Mouse (Mus musculus) cerebellum, adult 2 months (tissue): ENCODE measurements around the gene Zfp467. TPM values are rescaled to one million over a fixed set of nuclear protein-coding genes. Genes with fewer than 3 reads are reported as not detected.

Experiments used
- DNase-seq, 2 experiments: peaks; one replicate each; pipeline ENCODE4 v3.0.0; 2021
- H3K27ac ChIP-seq: fragments of 200-500 bp; 2 replicates; pipeline ENCODE4 v1.5.1; 2012; ENCODE audit warnings: low read length, control low read depth, inconsistent platforms; ENCODE audit not compliant: insufficient read depth
- H3K27me3 ChIP-seq: fragments of 200-500 bp; 2 replicates; pipeline ENCODE4 v1.6.1; 2012; ENCODE audit warnings: inconsistent platforms, mild to moderate bottlenecking, low read length, moderate library complexity; ENCODE audit not compliant: control insufficient read depth, insufficient read depth
- H3K4me1 ChIP-seq: fragments of 200-500 bp; 2 replicates; pipeline ENCODE4 v1.6.1; 2011; ENCODE audit warnings: low read length; ENCODE audit not compliant: control insufficient read depth, insufficient read depth
- H3K4me3 ChIP-seq: fragments of 200-500 bp; replicated peaks from 2 replicates; pipeline ENCODE3; 2011; ENCODE audit warnings: mild to moderate bottlenecking, low read depth, low read length, control low read depth; ENCODE audit not compliant: insufficient read depth
- CTCF ChIP-seq: fragments of 200-500 bp; IDR thresholded peaks from 2 replicates; pipeline ENCODE4 v1.5.1; 2011; ENCODE audit warnings: low read depth, mild to moderate bottlenecking, control low read depth, low read length, moderate library complexity, borderline replicate concordance; ENCODE audit not compliant: insufficient read depth
- POLR2A ChIP-seq: fragments of 200-500 bp; IDR thresholded peaks from 2 replicates; pipeline ENCODE4 v1.6.1; 2011; ENCODE audit warnings: low read length, control low read depth, borderline replicate concordance; ENCODE audit not compliant: insufficient read depth
- WGBS: fragments of 180-500 bp; shearing (Covaris S2); methylation state at CpG from one replicate; pipeline ENCODE4 v1.1.7; 2018; 5-methylcytosine and 5-hydroxymethylcytosine counted together
- polyA plus RNA-seq: library from polyadenylated mRNA; depleted of rRNA; stranded (reverse); fragments of >200 nt; gene quantifications from 2 replicates; pipeline ENCODE4 v1.2.3, GENCODE M21; 2012; rRNA removed

Gene Zfp467
- polyA plus RNA-seq, 1 experiment = 80.4 TPM

DNA sequence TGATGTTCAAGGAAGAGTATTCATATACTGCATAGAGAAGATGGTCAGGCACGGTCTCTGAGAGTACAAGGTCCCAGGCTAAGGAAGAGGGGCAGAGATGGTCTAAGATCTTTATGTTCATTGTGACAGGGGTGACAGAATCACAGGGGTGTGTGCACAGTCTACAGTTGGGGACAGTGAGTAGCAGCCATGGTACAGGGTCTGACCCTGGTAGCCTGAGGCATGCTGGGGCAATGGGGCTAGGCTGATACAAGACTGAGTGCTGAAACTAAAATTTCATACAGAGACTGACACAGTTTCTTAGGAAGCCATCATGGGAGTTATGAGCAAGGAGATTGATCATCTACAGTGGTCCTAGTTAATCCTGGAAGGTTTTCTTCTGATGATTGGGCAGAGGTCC is 48.9 kb downstream of the Zfp467 start:
- H3K27ac ChIP-seq = peak overlapping the region; percentile 68; the same call in 1 of the 2 replicates

DNA sequence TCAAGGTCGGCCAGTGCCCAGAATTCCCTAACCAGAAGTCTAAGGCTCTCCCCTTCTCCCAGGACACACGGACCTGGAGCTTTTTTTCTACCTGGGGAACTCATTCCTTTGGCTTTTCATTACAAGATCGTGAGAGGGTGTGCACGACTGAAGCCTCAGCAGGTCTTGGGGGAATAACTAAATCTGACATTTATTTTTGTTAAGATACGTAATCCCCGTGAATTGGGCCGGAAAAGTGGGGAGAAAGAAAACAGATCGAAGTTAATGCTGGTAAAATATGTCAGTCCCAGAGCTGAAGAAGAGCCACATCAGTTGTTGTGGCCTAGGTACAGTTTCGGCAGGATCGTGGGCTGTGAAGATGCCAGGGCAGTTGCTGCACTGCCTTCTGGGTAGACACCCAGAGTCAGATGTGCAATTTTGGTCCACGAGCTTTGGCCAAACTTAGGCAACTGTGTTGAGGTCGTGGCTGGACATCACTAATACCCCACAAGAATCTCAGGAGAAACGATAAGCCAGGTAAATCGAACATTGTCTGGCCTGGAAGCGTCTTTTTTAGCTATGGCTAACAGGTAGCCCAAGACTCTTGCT is 49.5 kb downstream of the Zfp467 start:
- H3K27me3 ChIP-seq = no peaks in the 10 kb centered on the region
- peak overlapping the region; percentile 69 for H3K4me3 ChIP-seq
- DNase-seq = peak; percentile 53 to 58
- no peak for TF ChIP-seq POLR2A
- TF ChIP-seq CTCF = no peak
- H3K27ac ChIP-seq = peak overlapping the region; percentile 68
- peaks cover 20% of the 10 kb centered on the region for H3K4me1 ChIP-seq
- WGBS = 17% methylated on average over 15 of the region's 15 CpGs

More for the DNA sequence above, 48.9 kb downstream of the Zfp467 start:
- WGBS = 98% methylated on average over 1 of the region's 1 CpGs
- H3K4me3 ChIP-seq = peak overlapping the region; percentile 69
- DNase-seq = peak in 1 of 2 experiments; percentile 38
- peaks cover 23% of the 10 kb centered on the region for H3K4me1 ChIP-seq
- no peak for TF ChIP-seq CTCF
- TF ChIP-seq POLR2A = no peak
- H3K27me3 ChIP-seq = no peaks in the 10 kb centered on the region

DNA sequence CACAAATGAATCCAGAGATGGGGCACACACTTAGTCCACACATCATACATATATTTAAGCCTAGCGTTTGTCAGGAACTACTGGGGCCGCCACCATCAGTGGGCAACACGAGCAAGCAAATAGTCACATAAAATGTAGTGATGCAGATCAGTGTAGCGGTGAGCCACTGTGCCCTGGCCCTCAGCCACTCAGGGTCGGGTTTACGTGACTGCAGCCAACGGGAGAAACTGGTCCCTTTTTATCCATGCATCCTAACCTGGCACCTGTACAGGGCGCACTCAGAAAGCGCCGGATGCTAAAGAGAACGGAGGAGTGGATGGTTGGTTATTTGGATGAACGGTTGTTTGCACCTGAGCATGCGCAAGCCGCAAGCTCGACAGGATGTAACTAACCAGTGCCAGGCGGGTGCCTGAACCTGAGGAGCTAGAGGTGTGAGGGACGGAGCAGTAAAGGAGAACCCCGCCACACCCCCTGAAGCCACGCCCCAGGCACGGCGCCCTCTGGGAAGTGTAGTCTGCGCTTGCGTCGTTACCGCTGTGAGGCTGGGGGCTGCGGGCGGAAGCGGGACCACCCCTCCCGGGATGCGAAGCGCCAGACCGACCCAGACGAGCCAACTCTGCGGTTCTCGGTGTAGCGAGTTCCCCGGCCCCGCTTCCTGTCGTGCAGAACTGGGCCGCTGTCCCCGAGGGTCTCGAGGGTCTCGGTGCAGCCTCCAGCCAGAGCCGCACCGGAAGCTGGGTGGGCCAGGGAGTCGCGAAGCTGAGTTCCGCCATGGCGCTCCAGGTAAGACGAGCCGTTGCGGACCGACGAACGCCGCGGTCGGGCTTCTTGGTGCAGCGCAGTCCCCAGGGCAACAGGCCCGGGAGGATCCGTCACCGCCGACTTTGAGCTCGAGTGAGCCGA is 50.3 kb downstream of the Zfp467 start, which contains the start of gene Krba1:
Gene Krba1, plus strand, starts transcription at position 482 of the 903 bp plus-strand sequence.
- H3K4me1 ChIP-seq = peaks cover 14% of the 10 kb centered on the region; the same call in 1 of the 2 replicates
- H3K27me3 ChIP-seq = no peaks in the 10 kb centered on the region
- TF ChIP-seq CTCF = no peak
- TF ChIP-seq POLR2A = peak; percentile 88
- H3K27ac ChIP-seq = peak within 1 kb of the TSS; percentile 68
- DNase-seq = peak; percentile 95 to 97
- WGBS = under 1% methylated on average over 65 of the region's 65 CpGs
- H3K4me3 ChIP-seq = peak within 1 kb of the TSS; percentile 69

DNA sequence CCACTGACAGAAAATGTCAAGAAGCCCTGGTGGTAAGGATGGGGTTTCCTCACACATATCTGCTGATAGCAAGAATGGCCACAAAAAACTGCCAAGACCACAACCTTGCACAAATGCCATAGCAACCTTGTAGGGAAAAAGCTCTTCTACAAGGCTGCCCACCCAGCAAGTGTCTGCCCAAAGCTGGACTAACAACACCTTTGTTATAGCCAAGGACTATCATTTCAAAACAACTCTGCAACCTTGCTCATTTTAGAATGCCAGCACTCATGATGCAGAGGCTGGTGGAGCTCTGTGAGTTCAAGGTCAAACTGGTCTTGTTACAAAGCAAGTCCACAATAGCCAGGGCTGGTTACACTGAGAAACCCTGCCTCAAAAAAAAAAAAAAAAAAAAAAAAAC is 51.8 kb downstream of the Zfp467 start:
- Histone ChIP-seq H3K4me3 (no peak overlapping the region), H3K4me1 (peaks cover 8% of the 10 kb centered on the region; the same call in 1 of the 2 replicates), H3K27ac (no peak overlapping the region), H3K27me3 (no peaks in the 10 kb centered on the region)
- no peak for TF ChIP-seq POLR2A
- DNase-seq = no peak

DNA sequence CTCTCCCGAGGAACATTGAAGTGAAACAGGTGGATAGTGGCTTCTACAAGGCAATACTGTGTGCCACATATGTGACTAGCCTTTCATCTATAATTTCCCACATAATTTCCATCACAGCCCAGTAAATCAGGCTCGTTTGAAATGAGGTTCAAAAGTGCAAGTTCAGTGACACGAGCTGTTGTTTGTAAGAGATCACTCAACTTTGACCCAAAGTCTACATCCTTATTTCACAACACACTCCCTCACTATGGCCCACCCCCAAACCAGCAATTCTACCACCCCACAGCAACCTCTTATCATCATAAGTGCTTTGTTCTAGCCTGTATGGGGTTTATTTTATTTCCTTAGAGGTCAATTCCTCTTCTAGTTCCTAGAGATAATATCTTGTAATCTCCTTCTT is 57.4 kb downstream of the Zfp467 start:
- 74% methylated on average over 3 of the region's 3 CpGs for WGBS
- no peaks in the 10 kb centered on the region for H3K4me1 ChIP-seq
- no peak for DNase-seq
- H3K27ac ChIP-seq = no peak overlapping the region
- no peak overlapping the region for H3K4me3 ChIP-seq
- TF ChIP-seq CTCF (no peak), POLR2A (no peak)
- no peaks in the 10 kb centered on the region for H3K27me3 ChIP-seq

Other genes with a start within 250 kb of the Zfp467 start
- gene Krba1, start 50.2 kb downstream of the Zfp467 start, polyA plus RNA-seq = 50.6 and 55.3 TPM in 2 replicates
- gene Sspo, start 2.4 kb upstream of the Zfp467 start, polyA plus RNA-seq = 3.7 and 5.0 TPM in 2 replicates
- 459 and 460 TPM in 2 replicates for gene Atp6v0e2, start 91.8 kb upstream of the Zfp467 start, polyA plus RNA-seq
- 30.0 and 33.1 TPM in 2 replicates for gene Lrrc61, start 109.0 kb upstream of the Zfp467 start, polyA plus RNA-seq
- gene Rarres2, start 127.0 kb upstream of the Zfp467 start, polyA plus RNA-seq = 13.7 and 21.6 TPM in 2 replicates
- not detected in 2 replicates for gene Gm45021, start 143.8 kb upstream of the Zfp467 start, polyA plus RNA-seq
- gene Repin1, start 148.1 kb upstream of the Zfp467 start, polyA plus RNA-seq = 98.5 and 109 TPM in 2 replicates
- not detected in 2 replicates for gene Gm44965, start 148.1 kb upstream of the Zfp467 start, polyA plus RNA-seq
- 7.4 and 7.6 TPM in 2 replicates for gene Zfp775, start 156.2 kb upstream of the Zfp467 start, polyA plus RNA-seq
- gene AI854703, start 180.9 kb upstream of the Zfp467 start, polyA plus RNA-seq = 34.3 and 35.2 TPM in 2 replicates
- gene Gimap8, start 201.4 kb upstream of the Zfp467 start, polyA plus RNA-seq = 1.3 TPM in 2 replicates
- gene Gimap9, start 230.3 kb upstream of the Zfp467 start, polyA plus RNA-seq = 0.86 and 0.98 TPM in 2 replicates
- gene Gimap4, start 238.7 kb upstream of the Zfp467 start, polyA plus RNA-seq = 0.54 and 0.74 TPM in 2 replicates